Mouse (Mus musculus): ENCODE results near the gene S100a5. TPM values are rescaled to one million over a fixed set of nuclear protein-coding genes. Genes with fewer than 3 reads are reported as not detected.

Gene S100a5
- polyA plus RNA-seq (2014; fragmentation: Nextera tagmentation; extraction: Ambion mirVana), result not detected in 2 replicates

GRCm38 (mm10) chr3:90608223-90608622 is at the start of gene S100a5:
Gene S100a5 (plus strand): TSS chr3:90608523.
- DNase-seq (ENCODE audit: low spot score), result no peak
- Histone ChIP-seq H3K9ac (ENCODE audit: low read length) (no peak within 1 kb of the TSS), H3K4me2 (ENCODE audit: low read depth, low read length, severe bottlenecking) (no peak within 1 kb of the TSS), H3K4me3 (ENCODE audit: low read depth, low read length) (no peak within 1 kb of the TSS), H3K4me1 (replicated peaks; ENCODE audit: control insufficient read depth, insufficient read depth, low read length) (peaks cover 5% of the 10 kb centered on the region; the same call in 1 of the 2 replicates), H3K36me3 (ENCODE audit: control insufficient read depth, insufficient read depth, low read length) (no peaks in the 10 kb centered on the region), H3K27me3 (ENCODE audit: control insufficient read depth, insufficient read depth, low read length) (no peaks in the 10 kb centered on the region), H3K27ac (ENCODE audit: low read depth, low read length) (no peak within 1 kb of the TSS), H3K9me3 (ENCODE audit: control insufficient read depth, low read length) (no peaks in the 10 kb centered on the region)
- WGBS, result 66% methylated on average over 3 of the region's 3 CpGs
- no peak for ATAC-seq (replicated peaks; ENCODE audit: low FRiP score)

DNA sequence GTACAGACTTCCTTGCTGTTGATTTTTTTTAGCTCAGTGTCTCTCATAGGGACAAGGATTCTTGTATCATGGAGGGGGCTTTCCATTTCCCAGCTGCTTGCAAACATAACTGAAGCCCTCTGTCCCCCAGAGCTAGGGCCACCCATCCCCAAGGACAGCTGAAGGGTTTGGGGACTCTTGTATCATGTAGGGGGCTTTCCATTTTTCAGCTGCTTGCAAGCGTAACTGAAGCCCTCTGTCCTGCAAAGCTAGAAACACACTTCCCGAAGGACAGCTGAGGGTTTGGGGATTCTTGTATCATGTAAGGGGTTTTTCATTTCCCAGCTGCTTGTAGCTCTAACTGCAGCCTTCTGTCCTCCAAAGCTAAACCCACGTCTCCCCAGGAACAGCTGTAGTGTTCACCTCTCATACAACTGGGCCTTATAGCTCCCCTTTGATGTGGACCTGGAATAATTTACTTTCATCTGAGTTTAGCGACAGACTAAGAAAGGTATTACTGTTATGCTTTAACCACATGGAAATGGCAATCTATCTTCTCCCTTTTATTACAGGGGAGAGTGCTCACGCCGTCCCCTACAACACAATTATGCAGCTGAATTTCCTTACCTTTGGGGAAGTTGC is 48.2 kb upstream of the S100a5 start, which contains the start of gene S100a3:
S100a3 (plus strand) TSS at position 571 of the 621 bp plus-strand sequence.
- no peaks in the 10 kb centered on the region for H3K9me3 ChIP-seq (ENCODE audit: control insufficient read depth, low read length)
- H3K27me3 ChIP-seq (ENCODE audit: control insufficient read depth, insufficient read depth, low read length), result no peaks in the 10 kb centered on the region
- WGBS, result 85% methylated on average over 6 of the region's 6 CpGs
- H3K4me3 ChIP-seq (ENCODE audit: low read depth, low read length), result no peak within 1 kb of the TSS
- no peak within 1 kb of the TSS for H3K27ac ChIP-seq (ENCODE audit: low read depth, low read length)
- ATAC-seq (replicated peaks; ENCODE audit: low FRiP score) (no peak), DNase-seq (ENCODE audit: low spot score) (no peak)
- H3K36me3 ChIP-seq (ENCODE audit: control insufficient read depth, insufficient read depth, low read length), result no peaks in the 10 kb centered on the region
- no peaks in the 10 kb centered on the region for H3K4me1 ChIP-seq (replicated peaks; ENCODE audit: control insufficient read depth, insufficient read depth, low read length)
- no peak within 1 kb of the TSS for H3K9ac ChIP-seq (ENCODE audit: low read length)
- no peak within 1 kb of the TSS for H3K4me2 ChIP-seq (ENCODE audit: low read depth, low read length, severe bottlenecking)

GRCm38 (mm10) chr3:90574691-90575090 is 33.6 kb upstream of the S100a5 start:
- DNase-seq (ENCODE audit: low spot score) (no peak), ATAC-seq (replicated peaks; ENCODE audit: low FRiP score) (no peak)
- Histone ChIP-seq H3K27ac (ENCODE audit: low read depth, low read length) (no peak overlapping the region), H3K4me2 (ENCODE audit: low read depth, low read length, severe bottlenecking) (no peak overlapping the region), H3K9me3 (ENCODE audit: control insufficient read depth, low read length) (no peaks in the 10 kb centered on the region), H3K36me3 (ENCODE audit: control insufficient read depth, insufficient read depth, low read length) (no peaks in the 10 kb centered on the region), H3K4me1 (replicated peaks; ENCODE audit: control insufficient read depth, insufficient read depth, low read length) (no peaks in the 10 kb centered on the region), H3K9ac (ENCODE audit: low read length) (no peak overlapping the region), H3K27me3 (ENCODE audit: control insufficient read depth, insufficient read depth, low read length) (no peaks in the 10 kb centered on the region), H3K4me3 (ENCODE audit: low read depth, low read length) (no peak overlapping the region)
- WGBS, result 86% methylated on average over 5 of the region's 5 CpGs

GRCm38 (mm10) chr3:90575320-90575719 is 33.0 kb upstream of the S100a5 start:
- H3K9me3 ChIP-seq (ENCODE audit: control insufficient read depth, low read length), result no peaks in the 10 kb centered on the region
- H3K9ac ChIP-seq (ENCODE audit: low read length), result no peak overlapping the region
- 89% methylated on average over 3 of the region's 3 CpGs for WGBS
- H3K4me2 ChIP-seq (ENCODE audit: low read depth, low read length, severe bottlenecking), result no peak overlapping the region
- H3K4me3 ChIP-seq (ENCODE audit: low read depth, low read length), result no peak overlapping the region
- H3K27ac ChIP-seq (ENCODE audit: low read depth, low read length), result no peak overlapping the region
- no peak for DNase-seq (ENCODE audit: low spot score)
- no peaks in the 10 kb centered on the region for H3K4me1 ChIP-seq (replicated peaks; ENCODE audit: control insufficient read depth, insufficient read depth, low read length)
- H3K36me3 ChIP-seq (ENCODE audit: control insufficient read depth, insufficient read depth, low read length), result no peaks in the 10 kb centered on the region
- no peak for ATAC-seq (replicated peaks; ENCODE audit: low FRiP score)
- H3K27me3 ChIP-seq (ENCODE audit: control insufficient read depth, insufficient read depth, low read length), result no peaks in the 10 kb centered on the region

DNA sequence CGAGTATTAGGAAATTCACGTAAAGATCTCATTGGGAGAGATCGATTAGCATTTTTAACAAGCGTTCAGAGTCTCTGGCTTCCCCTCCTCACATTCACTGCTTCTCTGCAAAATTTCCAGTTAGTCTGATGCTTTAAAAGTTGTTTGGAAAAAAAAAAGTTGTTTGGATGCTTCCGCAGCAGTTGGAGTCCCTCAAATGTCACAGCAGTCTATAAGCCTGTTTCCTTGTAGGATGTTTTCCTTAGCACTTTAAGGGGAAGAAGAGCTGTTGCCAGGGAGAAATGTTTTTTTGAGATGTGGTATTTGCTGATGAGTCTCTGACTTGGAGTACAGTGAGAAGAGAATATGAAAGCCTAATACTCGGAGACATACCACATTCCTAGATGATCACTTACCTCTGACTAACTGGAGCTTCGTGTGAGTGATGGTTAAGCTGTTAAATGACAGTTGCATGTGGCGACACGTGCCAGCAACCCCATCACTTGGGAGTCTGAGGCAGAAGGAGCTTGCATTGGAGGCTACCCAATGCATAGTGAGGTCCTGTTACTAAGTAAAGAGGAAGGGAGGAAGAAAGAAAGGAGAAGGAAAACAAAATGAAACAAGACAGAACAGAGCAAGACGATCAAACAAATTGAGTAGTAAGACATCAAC is 31.8 kb upstream of the S100a5 start:
- Histone ChIP-seq H3K27me3 (ENCODE audit: control insufficient read depth, insufficient read depth, low read length) (no peaks in the 10 kb centered on the region), H3K9me3 (ENCODE audit: control insufficient read depth, low read length) (no peaks in the 10 kb centered on the region), H3K4me1 (replicated peaks; ENCODE audit: control insufficient read depth, insufficient read depth, low read length) (no peaks in the 10 kb centered on the region), H3K36me3 (ENCODE audit: control insufficient read depth, insufficient read depth, low read length) (no peaks in the 10 kb centered on the region), H3K9ac (ENCODE audit: low read length) (no peak overlapping the region), H3K4me2 (ENCODE audit: low read depth, low read length, severe bottlenecking) (no peak overlapping the region), H3K4me3 (ENCODE audit: low read depth, low read length) (no peak overlapping the region), H3K27ac (ENCODE audit: low read depth, low read length) (no peak overlapping the region)
- ATAC-seq (replicated peaks; ENCODE audit: low FRiP score), result no peak
- WGBS, result 82% methylated on average over 10 of the region's 10 CpGs
- no peak for DNase-seq (ENCODE audit: low spot score)

DNA sequence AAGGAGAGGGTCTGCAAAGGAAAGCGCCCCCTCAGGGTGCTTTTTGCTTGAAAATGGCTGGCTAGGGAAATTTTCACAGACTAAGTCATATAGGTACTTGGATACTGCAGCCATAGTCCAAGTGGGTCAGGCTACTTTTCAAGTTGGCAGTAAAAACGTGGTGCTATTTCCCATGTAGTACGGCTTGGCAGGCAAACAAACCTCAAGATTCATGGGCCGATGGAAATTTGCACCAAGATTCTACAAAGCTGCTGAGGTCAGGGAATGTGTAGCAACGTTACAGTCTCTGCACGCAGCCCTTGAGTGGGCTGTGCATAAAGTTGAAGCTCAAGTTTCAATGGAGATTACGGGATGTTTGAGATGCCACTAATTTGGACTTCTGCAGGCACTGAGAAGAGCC is 28.9 kb upstream of the S100a5 start:
- H3K4me2 ChIP-seq (ENCODE audit: low read depth, low read length, severe bottlenecking), result no peak overlapping the region
- ATAC-seq (replicated peaks; ENCODE audit: low FRiP score) (no peak), DNase-seq (ENCODE audit: low spot score) (peak; percentile 21)
- H3K9ac ChIP-seq (ENCODE audit: low read length), result no peak overlapping the region
- H3K9me3 ChIP-seq (ENCODE audit: control insufficient read depth, low read length), result no peaks in the 10 kb centered on the region
- H3K4me3 ChIP-seq (ENCODE audit: low read depth, low read length), result no peak overlapping the region
- H3K27me3 ChIP-seq (ENCODE audit: control insufficient read depth, insufficient read depth, low read length), result no peaks in the 10 kb centered on the region
- WGBS, result 81% methylated on average over 7 of the region's 7 CpGs
- no peaks in the 10 kb centered on the region for H3K4me1 ChIP-seq (replicated peaks; ENCODE audit: control insufficient read depth, insufficient read depth, low read length)
- H3K27ac ChIP-seq (ENCODE audit: low read depth, low read length), result no peak overlapping the region
- H3K36me3 ChIP-seq (ENCODE audit: control insufficient read depth, insufficient read depth, low read length), result no peaks in the 10 kb centered on the region

- no peak overlapping the region for H3K4me3 ChIP-seq (ENCODE audit: low read depth, low read length)
- no peaks in the 10 kb centered on the region for H3K36me3 ChIP-seq (ENCODE audit: control insufficient read depth, insufficient read depth, low read length)
- no peaks in the 10 kb centered on the region for H3K4me1 ChIP-seq (replicated peaks; ENCODE audit: control insufficient read depth, insufficient read depth, low read length)
- H3K4me2 ChIP-seq (ENCODE audit: low read depth, low read length, severe bottlenecking), result no peak overlapping the region
- DNase-seq (ENCODE audit: low spot score), result peak; percentile 17
- H3K27ac ChIP-seq (ENCODE audit: low read depth, low read length), result no peak overlapping the region
- H3K27me3 ChIP-seq (ENCODE audit: control insufficient read depth, insufficient read depth, low read length), result no peaks in the 10 kb centered on the region
- ATAC-seq (replicated peaks; ENCODE audit: low FRiP score), result no peak
- no peaks in the 10 kb centered on the region for H3K9me3 ChIP-seq (ENCODE audit: control insufficient read depth, low read length)
- WGBS, result 90% methylated on average over 5 of the region's 5 CpGs
- no peak overlapping the region for H3K9ac ChIP-seq (ENCODE audit: low read length)
Measured at GRCm38 (mm10) chr3:90581141-90581540, 27.2 kb upstream of the S100a5 start.

GRCm38 (mm10) chr3:90582156-90582555 is 26.2 kb upstream of the S100a5 start:
- H3K4me1 ChIP-seq (replicated peaks; ENCODE audit: control insufficient read depth, insufficient read depth, low read length), result no peaks in the 10 kb centered on the region
- H3K27ac ChIP-seq (ENCODE audit: low read depth, low read length), result no peak overlapping the region
- 90% methylated on average over 1 of the region's 1 CpGs for WGBS
- H3K4me2 ChIP-seq (ENCODE audit: low read depth, low read length, severe bottlenecking), result no peak overlapping the region
- DNase-seq (ENCODE audit: low spot score) (peak; percentile 46), ATAC-seq (replicated peaks; ENCODE audit: low FRiP score) (no peak)
- no peaks in the 10 kb centered on the region for H3K9me3 ChIP-seq (ENCODE audit: control insufficient read depth, low read length)
- H3K9ac ChIP-seq (ENCODE audit: low read length), result no peak overlapping the region
- no peaks in the 10 kb centered on the region for H3K27me3 ChIP-seq (ENCODE audit: control insufficient read depth, insufficient read depth, low read length)
- H3K4me3 ChIP-seq (ENCODE audit: low read depth, low read length), result no peak overlapping the region
- no peaks in the 10 kb centered on the region for H3K36me3 ChIP-seq (ENCODE audit: control insufficient read depth, insufficient read depth, low read length)

DNA sequence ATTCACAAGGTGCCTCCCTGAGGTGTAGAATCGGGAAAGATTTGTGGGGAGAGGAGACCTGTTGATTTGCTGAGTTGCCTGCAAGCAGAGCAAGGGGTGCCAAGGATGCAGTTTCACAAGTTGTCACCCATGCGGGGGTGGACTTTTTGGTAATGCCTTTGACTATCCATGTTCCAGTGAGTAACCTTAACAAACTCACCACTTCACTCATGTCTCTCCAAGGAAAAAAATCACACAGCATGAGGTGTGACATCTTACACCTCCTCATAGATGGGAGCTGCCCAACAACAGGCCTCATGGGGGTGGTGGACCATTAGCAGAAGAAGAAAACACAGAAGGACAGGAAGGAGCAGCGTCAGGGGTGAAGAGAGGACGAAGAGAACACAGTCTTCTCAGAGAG is 25.8 kb upstream of the S100a5 start:
- 84% methylated on average over 4 of the region's 4 CpGs for WGBS
- H3K4me3 ChIP-seq (ENCODE audit: low read depth, low read length), result no peak overlapping the region
- H3K27me3 ChIP-seq (ENCODE audit: control insufficient read depth, insufficient read depth, low read length), result no peaks in the 10 kb centered on the region
- no peak overlapping the region for H3K9ac ChIP-seq (ENCODE audit: low read length)
- H3K4me1 ChIP-seq (replicated peaks; ENCODE audit: control insufficient read depth, insufficient read depth, low read length), result no peaks in the 10 kb centered on the region
- H3K4me2 ChIP-seq (ENCODE audit: low read depth, low read length, severe bottlenecking), result no peak overlapping the region
- no peaks in the 10 kb centered on the region for H3K36me3 ChIP-seq (ENCODE audit: control insufficient read depth, insufficient read depth, low read length)
- DNase-seq (ENCODE audit: low spot score) (peak; percentile 30), ATAC-seq (replicated peaks; ENCODE audit: low FRiP score) (no peak)
- H3K9me3 ChIP-seq (ENCODE audit: control insufficient read depth, low read length), result no peaks in the 10 kb centered on the region
- H3K27ac ChIP-seq (ENCODE audit: low read depth, low read length), result no peak overlapping the region

Measured in forebrain, embryonic 11.5 days (tissue).